Mouse (Mus musculus) adrenal gland, adult 8-10 months (tissue): ENCODE measurements around the gene Fam186b. TPM values are rescaled to one million over a fixed set of nuclear protein-coding genes. Genes with fewer than 3 reads are reported as not detected.

ENCODE experiments used
- DNase-seq: peaks from one replicate; pipeline ENCODE4 v3.0.0; 2022
- total RNA-seq, 4 experiments: library from RNA; stranded (reverse); gene quantifications; 2 replicates each; pipeline ENCODE4 v1.2.4; 2022

The Fam186b gene
- total RNA-seq, 4 experiments from 2014 or later, result 2.6 to 4.5 (median 3.8) TPM

DNA sequence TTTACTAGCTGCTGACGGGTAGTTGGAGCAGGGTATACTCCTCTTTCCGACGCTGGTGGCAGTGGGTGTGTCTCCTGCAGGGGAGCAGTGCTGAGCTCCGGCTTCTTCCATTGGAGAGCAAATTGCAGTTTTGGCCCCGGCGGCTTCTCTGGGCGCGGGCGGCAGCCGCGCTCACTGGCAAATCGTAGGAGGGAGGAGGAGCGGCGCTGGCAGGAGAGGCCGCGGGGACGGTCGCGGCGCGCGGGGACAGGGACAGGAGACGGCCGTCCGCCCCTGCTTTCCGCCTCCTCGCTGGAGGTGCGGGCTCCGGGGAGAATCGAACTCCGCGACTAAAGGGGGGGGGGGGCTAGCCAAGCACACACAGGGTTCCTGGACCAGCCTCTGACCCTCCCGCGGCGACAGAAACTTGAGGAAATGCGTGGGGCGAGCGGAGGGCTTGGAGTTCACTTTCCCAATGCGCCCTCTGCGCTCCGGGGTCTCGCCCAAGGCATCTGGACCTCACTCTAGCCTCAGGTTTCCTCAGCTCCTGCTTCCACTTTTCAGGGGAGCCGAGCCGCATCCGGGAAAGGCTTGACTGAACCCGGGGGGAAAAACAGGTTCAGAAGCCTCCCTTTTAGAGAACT lies 72.0 kb downstream of the Fam186b start:
- no peak for DNase-seq

DNA sequence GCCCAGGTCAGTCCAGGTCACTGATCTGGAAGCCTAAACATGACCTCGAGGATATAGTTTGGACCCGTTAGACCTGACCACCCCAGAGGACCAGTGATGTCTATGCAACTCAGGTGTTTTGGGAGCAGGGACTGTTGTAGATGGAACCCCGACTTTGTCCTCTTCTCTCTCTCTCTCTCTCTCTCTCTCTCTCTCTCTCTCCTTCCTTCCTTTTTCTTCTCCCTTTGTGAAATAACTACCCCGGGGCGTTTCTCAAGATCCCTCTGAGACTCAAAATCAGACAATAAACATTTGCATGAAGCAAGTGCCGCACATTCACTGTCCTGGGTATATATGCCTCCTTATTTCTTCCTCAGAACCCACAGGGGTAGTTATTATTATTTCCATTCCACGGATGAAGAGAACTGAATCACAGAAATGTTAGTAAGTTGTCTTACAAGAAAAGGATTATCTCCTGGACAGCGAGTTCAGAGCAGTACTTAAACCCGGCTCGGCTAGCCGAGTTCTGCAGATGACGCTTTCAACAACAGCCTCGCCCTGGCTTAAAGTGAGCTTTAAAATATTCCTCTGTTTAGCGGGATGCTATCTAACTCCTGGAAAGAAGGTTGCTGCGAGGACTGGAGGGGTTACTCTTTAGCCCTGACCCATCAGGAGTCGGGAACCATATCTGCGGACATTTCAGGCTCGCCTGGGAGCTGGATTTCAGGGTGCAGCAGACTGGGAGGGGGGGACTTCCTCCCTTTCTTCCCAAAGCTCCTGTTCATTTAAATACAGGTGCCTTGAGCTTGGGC lies 72.7 kb downstream of the Fam186b start:
- DNase-seq, result no peak

DNA sequence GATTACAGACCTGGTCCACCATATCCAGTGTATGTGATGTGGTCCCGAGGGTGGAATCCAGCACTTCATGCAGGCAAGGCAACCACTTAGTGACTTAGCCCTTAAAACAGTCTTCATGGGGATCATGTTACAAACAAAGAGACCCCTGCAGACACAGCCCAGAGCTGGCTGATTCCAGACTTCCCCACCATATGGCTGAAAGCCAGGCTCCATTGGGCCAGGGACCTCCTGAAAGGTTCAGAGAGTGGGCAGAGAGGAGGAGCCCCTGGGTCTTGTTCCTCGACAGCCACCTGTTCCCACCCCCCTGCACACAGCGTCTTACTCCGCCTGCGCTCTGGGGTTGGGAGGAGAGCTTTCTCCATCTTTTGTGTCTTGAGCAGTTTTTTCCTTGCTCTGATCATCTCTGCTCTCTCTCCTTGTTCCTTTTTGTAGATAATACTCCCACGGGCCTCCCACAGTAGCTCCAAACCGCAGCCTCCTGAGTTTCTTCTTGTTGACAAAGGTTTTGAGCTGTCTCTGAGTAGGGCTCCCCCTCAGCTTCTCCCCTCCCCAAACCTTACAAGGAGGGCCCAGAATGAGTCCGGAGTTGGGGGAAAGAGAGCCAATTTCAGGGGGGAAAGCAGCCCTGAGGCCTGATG lies 74.3 kb downstream of the Fam186b start:
- DNase-seq, result no peak

Other genes with a start within 250 kb of the Fam186b start
- 1 to 10 TPM in 2 of 4 experiments, under 1 TPM in 2; 0.81 to 2.2 (median 1.4) TPM for gene Prph, start 240.7 kb downstream of the Fam186b start, total RNA-seq
- gene Troap, start 221.3 kb downstream of the Fam186b start, total RNA-seq, result 1 to 10 TPM in 1 of 4 experiments, under 1 TPM in 3; 0.22 to 2.3 (median 0.67) TPM
- not detected for gene C1ql4, start 208.1 kb downstream of the Fam186b start, total RNA-seq
- gene Dnajc22, start 202.7 kb downstream of the Fam186b start, total RNA-seq, result 1 to 10 TPM in 2 of 4 experiments, under 1 TPM in 2; 0.37 to 1.6 (median 1.2) TPM
- 10 to 100 TPM; 13.9 to 20.1 (median 17.6) TPM for gene Spats2, start 170.0 kb downstream of the Fam186b start, total RNA-seq
- 1 to 10 TPM in 3 of 4 experiments, under 1 TPM in 1; 0.70 to 1.9 (median 1.5) TPM for gene Kcnh3, start 71.0 kb downstream of the Fam186b start, total RNA-seq
- 10 to 100 TPM; 43.9 to 54.3 (median 49.1) TPM for gene Mcrs1, start 43.9 kb downstream of the Fam186b start, total RNA-seq
- gene Prpf40b, start 801 bp downstream of the Fam186b start, total RNA-seq, result 10 to 100 TPM; 46.5 to 76.6 (median 51.2) TPM
- 10 to 100 TPM; 16.5 to 29.3 (median 24.4) TPM for gene Fmnl3, start 74.6 kb upstream of the Fam186b start, total RNA-seq
- gene Tmbim6, start 97.0 kb upstream of the Fam186b start, total RNA-seq, result 100 to 1,000 TPM; 442 to 837 (median 596) TPM
- 10 to 100 TPM; 20.2 to 54.8 (median 28.3) TPM for gene Nckap5l, start 161.9 kb upstream of the Fam186b start, total RNA-seq
- 1 to 10 TPM; 5.2 to 8.1 (median 7.1) TPM for gene Bcdin3d, start 178.8 kb upstream of the Fam186b start, total RNA-seq
- gene Faim2, start 232.3 kb upstream of the Fam186b start, total RNA-seq, result 10 to 100 TPM; 33.7 to 54.7 (median 43.2) TPM